Mouse (Mus musculus) megakaryocyte, embryonic 14.5 days (primary cell): ENCODE results near the gene Ncan. TPM values are rescaled to one million over a fixed set of nuclear protein-coding genes. Genes with fewer than 3 reads are reported as not detected.
"Not testable (repeated sequence)": the region's sequence is repeated elsewhere in the genome, so short reads cannot be mapped to it uniquely, and the experiment has no call there.

Experiments
- H3K27me3 ChIP-seq: replicated peaks from 2 replicates; pipeline ENCODE3; 2012; ENCODE audit warnings: inconsistent platforms
- H3K36me3 ChIP-seq: replicated peaks from 2 replicates; pipeline ENCODE3; 2012; ENCODE audit warnings: low read length, inconsistent platforms, mixed read lengths
- H3K4me1 ChIP-seq: 2 replicates; pipeline ENCODE4 v1.6.1; 2012; ENCODE audit warnings: inconsistent platforms
- H3K4me3 ChIP-seq: replicated peaks from 2 replicates; pipeline ENCODE3; 2012; ENCODE audit warnings: moderate library complexity, mild to moderate bottlenecking, inconsistent platforms
- H3K9me3 ChIP-seq: 2 replicates; pipeline ENCODE4 v1.6.1; 2012; ENCODE audit warnings: inconsistent platforms
- FLI1 ChIP-seq: IDR thresholded peaks from 2 replicates; pipeline ENCODE4 v1.6.1; 2012; ENCODE audit warnings: low read length, inconsistent platforms, mixed read lengths
- GATA1 ChIP-seq: IDR thresholded peaks from 3 replicates; pipeline ENCODE4 v1.6.1; 2012; ENCODE audit warnings: mixed read lengths, low read length, inconsistent platforms, borderline replicate concordance
- polyA plus RNA-seq: library from polyadenylated mRNA; stranded (reverse); fragments of >175 nt; gene quantifications from 2 replicates; pipeline ENCODE4 v1.2.3, GENCODE M21; 2012; ENCODE audit warnings: low replicate concordance; ENCODE audit not compliant: insufficient read depth

The Ncan gene
- polyA plus RNA-seq, 1 experiment: not detected

- H3K36me3 ChIP-seq: no peaks in the 10 kb centered on the region
- peaks cover 17% of the 10 kb centered on the region for H3K9me3 ChIP-seq
- H3K4me3 ChIP-seq: no peak overlapping the region
- TF ChIP-seq GATA1: no peak
- no peak for TF ChIP-seq FLI1
- H3K27me3 ChIP-seq: peaks cover 100% of the 10 kb centered on the region
- peaks cover 39% of the 10 kb centered on the region for H3K4me1 ChIP-seq
Observed at GRCm38 (mm10) chr8:70086151-70086550, 34.5 kb downstream of the Ncan start.

- no peaks in the 10 kb centered on the region for H3K36me3 ChIP-seq
- H3K4me1 ChIP-seq: peaks cover 39% of the 10 kb centered on the region
- TF ChIP-seq FLI1 (no peak), GATA1 (no peak)
- peaks cover 18% of the 10 kb centered on the region for H3K9me3 ChIP-seq
- peaks cover 94% of the 10 kb centered on the region for H3K27me3 ChIP-seq
- peak overlapping the region; percentile 89 for H3K4me3 ChIP-seq
Observed at GRCm38 (mm10) chr8:70084191-70085065, 36.2 kb downstream of the Ncan start.

- Histone ChIP-seq H3K4me1 (peaks cover 37% of the 10 kb centered on the region), H3K9me3 (peaks cover 18% of the 10 kb centered on the region), H3K27me3 (peaks cover 92% of the 10 kb centered on the region), H3K36me3 (no peaks in the 10 kb centered on the region), H3K4me3 (peak within 1 kb of the TSS; percentile 89)
- no peak for TF ChIP-seq GATA1
- TF ChIP-seq FLI1: no peak
Observed at GRCm38 (mm10) chr8:70083285-70083684, 37.4 kb downstream of the Ncan start, which contains the start of gene Hapln4. Gene Hapln4, plus strand, starts transcription at chr8:70083457.

- Histone ChIP-seq H3K9me3 (peaks cover 18% of the 10 kb centered on the region), H3K27me3 (peaks cover 91% of the 10 kb centered on the region), H3K4me1 (peaks cover 28% of the 10 kb centered on the region), H3K4me3 (no peak overlapping the region), H3K36me3 (no peaks in the 10 kb centered on the region)
- TF ChIP-seq GATA1: no peak
- TF ChIP-seq FLI1: no peak
Observed at GRCm38 (mm10) chr8:70081976-70082375, 38.7 kb downstream of the Ncan start.

GRCm38 (mm10) chr8:70073682-70074081, 47.0 kb downstream of the Ncan start:
- H3K4me3 ChIP-seq: no peak overlapping the region
- peaks cover 44% of the 10 kb centered on the region for H3K27me3 ChIP-seq
- TF ChIP-seq GATA1 (no peak), FLI1 (no peak)
- no peaks in the 10 kb centered on the region for H3K9me3 ChIP-seq
- H3K4me1 ChIP-seq: peaks cover 25% of the 10 kb centered on the region
- H3K36me3 ChIP-seq: peaks cover 38% of the 10 kb centered on the region

GRCm38 (mm10) chr8:70073120-70073519, 47.6 kb downstream of the Ncan start:
- Histone ChIP-seq H3K4me3 (peak overlapping the region; percentile 86), H3K4me1 (peaks cover 25% of the 10 kb centered on the region), H3K36me3 (peaks cover 44% of the 10 kb centered on the region), H3K9me3 (no peaks in the 10 kb centered on the region), H3K27me3 (peaks cover 38% of the 10 kb centered on the region)
- TF ChIP-seq FLI1 (no peak), GATA1 (no peak)

- peaks cover 49% of the 10 kb centered on the region for H3K36me3 ChIP-seq
- TF ChIP-seq GATA1: no peak
- no peak for TF ChIP-seq FLI1
- H3K4me1 ChIP-seq: peaks cover 25% of the 10 kb centered on the region
- H3K9me3 ChIP-seq: no peaks in the 10 kb centered on the region
- peaks cover 33% of the 10 kb centered on the region for H3K27me3 ChIP-seq
- peak within 1 kb of the TSS; percentile 86 for H3K4me3 ChIP-seq
Observed at GRCm38 (mm10) chr8:70072441-70073069, 48.1 kb downstream of the Ncan start, which contains the start of gene Tm6sf2. Gene Tm6sf2, plus strand, starts transcription at chr8:70072924.

- Histone ChIP-seq H3K4me1 (peaks cover 25% of the 10 kb centered on the region), H3K9me3 (no peaks in the 10 kb centered on the region), H3K4me3 (no peak overlapping the region), H3K27me3 (peaks cover 28% of the 10 kb centered on the region), H3K36me3 (peaks cover 54% of the 10 kb centered on the region)
- TF ChIP-seq GATA1: no peak
Observed at GRCm38 (mm10) chr8:70071836-70072440, 48.7 kb downstream of the Ncan start.

- H3K36me3 ChIP-seq: peaks cover 92% of the 10 kb centered on the region
Observed at GRCm38 (mm10) chr8:70057721-70058120, 63.0 kb downstream of the Ncan start.

GRCm38 (mm10) chr8:70050434-70050833, 70.2 kb downstream of the Ncan start:
- H3K4me3 ChIP-seq, H3K27me3 ChIP-seq, H3K9me3 ChIP-seq: not testable (repeated sequence)
- peaks cover 71% of the 10 kb centered on the region for H3K36me3 ChIP-seq
- H3K4me1 ChIP-seq: peaks cover 30% of the 10 kb centered on the region

More at GRCm38 (mm10) chr8:70057721-70058120, 63.0 kb downstream of the Ncan start:
- Histone ChIP-seq H3K4me1 (peaks cover 3% of the 10 kb centered on the region), H3K9me3 (no peaks in the 10 kb centered on the region), H3K27me3 (no peaks in the 10 kb centered on the region), H3K4me3 (no peak overlapping the region)
- TF ChIP-seq FLI1 (no peak), GATA1 (no peak)
